Mouse (Mus musculus) liver, embryonic 14.5 days (tissue): ENCODE measurements around the gene Qpctl. TPM values are rescaled to one million over a fixed set of nuclear protein-coding genes. Genes with fewer than 3 reads are reported as not detected.

Experiments
- ATAC-seq: fragments of 200-750 bp; cut with Nextera tagmentation; 2 replicates; pipeline ENCODE4 v1.8.0; 2017; ENCODE audit warnings: moderate number of reproducible peaks, mild to moderate bottlenecking, moderate library complexity; ENCODE audit not compliant: insufficient read depth
- DNase-seq, 3 experiments: peaks; one replicate each; pipeline ENCODE4 v3.0.0-alpha.2; 2012 to 2013; ENCODE audit warnings: low read depth in 3 of 3, low spot score in 3 of 3
- H3K27ac ChIP-seq: fragments of 300-500 bp; sonication (generic); 2 replicates; pipeline ENCODE4 v1.5.1; 2014; ENCODE audit warnings: moderate library complexity, mild to moderate bottlenecking, control low read depth, inconsistent platforms
- H3K27me3 ChIP-seq: fragments of 300-500 bp; sonication (generic); 2 replicates; pipeline ENCODE4 v1.6.1; 2014; ENCODE audit warnings: mild to moderate bottlenecking, low read length, moderate library complexity; ENCODE audit not compliant: control insufficient read depth, insufficient read depth
- H3K36me3 ChIP-seq: fragments of 300-500 bp; sonication (generic); replicated peaks from 2 replicates; pipeline ENCODE4 v1.6.1; 2014; ENCODE audit warnings: low read depth; ENCODE audit not compliant: control insufficient read depth, insufficient read depth
- H3K4me1 ChIP-seq, 2 experiments: fragments of 200-500 bp in 1 of 2; fragments of 300-500 bp in 1 of 2; sonication (generic) in 1 of 2; replicated peaks; 2 replicates each; pipeline ENCODE4 v1.6.1; 2012 to 2014; ENCODE audit warnings: antibody characterized with exemption in 1 of 2, inconsistent platforms in 1 of 2, low read length in 1 of 2; ENCODE audit not compliant: control insufficient read depth in 2 of 2, insufficient read depth in 2 of 2
- H3K4me2 ChIP-seq: fragments of 300-500 bp; sonication (generic); 2 replicates; pipeline ENCODE4 v1.6.1; 2014; ENCODE audit warnings: low read depth, mild to moderate bottlenecking, control low read depth, moderate library complexity
- H3K4me3 ChIP-seq, 2 experiments: fragments of 200-500 bp in 1 of 2; fragments of 300-500 bp in 1 of 2; sonication (generic) in 1 of 2; 2 replicates each; pipeline ENCODE4 v1.5.1; 2012 to 2014; ENCODE audit warnings: low read depth in 2 of 2, low read length in 2 of 2, mild to moderate bottlenecking in 2 of 2, control low read depth in 1 of 2, inconsistent platforms in 1 of 2, moderate library complexity in 1 of 2; ENCODE audit not compliant: insufficient read depth in 1 of 2
- H3K9ac ChIP-seq: fragments of 300-500 bp; sonication (generic); replicated peaks from 2 replicates; pipeline ENCODE4 v1.6.1; 2014; ENCODE audit warnings: mild to moderate bottlenecking, control low read depth, moderate library complexity
- H3K9me3 ChIP-seq: fragments of 300-500 bp; sonication (generic); 2 replicates; pipeline ENCODE4 v1.6.1; 2016; ENCODE audit warnings: low read length, mixed read lengths; ENCODE audit not compliant: control insufficient read depth
- CTCF ChIP-seq: IDR thresholded peaks from 2 replicates; pipeline ENCODE4 v1.5.1; 2016; ENCODE audit warnings: antibody characterized with exemption, low read depth, control low read depth
- EP300 ChIP-seq: IDR thresholded peaks from 2 replicates; pipeline ENCODE4 v1.6.1; 2016; ENCODE audit warnings: antibody characterized with exemption, low read depth
- WGBS: fragments of 180-500 bp; shearing (Covaris S2); extraction: QIAGEN DNeasy Blood & Tissue Kit; methylation state at CpG from one replicate; pipeline ENCODE4 v1.1.7; 2014; ENCODE audit not compliant: insufficient replicate concordance; 5-methylcytosine and 5-hydroxymethylcytosine counted together
- polyA plus RNA-seq, 2 experiments: library from polyadenylated mRNA; depleted of rRNA in 1 of 2; stranded (reverse) in 1 of 2; unstranded in 1 of 2; fragments of >200 nt; fragmentation: Nextera tagmentation in 1 of 2; extraction: Ambion mirVana in 1 of 2; gene quantifications; 2 replicates each; pipeline versions ENCODE4 v1.2.1 to v1.2.3; 2012 to 2014

Qpctl gene
- polyA plus RNA-seq, 2 experiments: 2.2 to 2.3 TPM

DNA sequence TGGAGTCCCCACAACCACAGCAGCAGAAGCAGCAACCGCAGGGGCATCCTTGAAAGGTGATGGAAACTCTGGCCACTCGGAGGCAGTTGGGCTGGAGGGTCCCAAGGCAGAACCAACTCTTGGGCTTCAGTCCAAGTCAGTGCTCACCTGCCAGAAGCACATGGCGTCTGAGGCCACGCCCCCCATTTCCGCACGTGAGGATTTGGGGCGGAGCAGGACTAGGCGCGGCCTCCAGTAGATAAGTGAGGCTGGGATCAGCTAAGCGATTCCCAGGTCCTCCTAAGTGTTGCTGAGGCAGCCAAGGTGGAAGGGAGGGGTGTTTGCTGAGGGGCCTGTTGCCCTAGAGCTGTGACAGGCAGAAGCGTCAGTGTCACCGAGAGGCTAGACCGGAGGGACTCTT lies 15.9 kb upstream of the Qpctl start:
- H3K27me3 ChIP-seq: peaks cover 9% of the 10 kb centered on the region
- under 1% methylated on average over 13 of the region's 13 CpGs for WGBS
- no peak overlapping the region for H3K9ac ChIP-seq
- no peaks in the 10 kb centered on the region; the same call in 1 of the 2 replicates for H3K9me3 ChIP-seq
- no peak for DNase-seq
- no peak overlapping the region for H3K4me3 ChIP-seq
- peaks cover 13 to 22% of the 10 kb centered on the region in 2 experiments for H3K4me1 ChIP-seq
- H3K4me2 ChIP-seq: peak overlapping the region; percentile 33
- TF ChIP-seq EP300 (no peak), CTCF (no peak)
- H3K27ac ChIP-seq: no peak overlapping the region
- ATAC-seq: 0 out of 2 replicates have a peak, but pooled peaks have one; percentile 40
- H3K36me3 ChIP-seq: no peaks in the 10 kb centered on the region

DNA sequence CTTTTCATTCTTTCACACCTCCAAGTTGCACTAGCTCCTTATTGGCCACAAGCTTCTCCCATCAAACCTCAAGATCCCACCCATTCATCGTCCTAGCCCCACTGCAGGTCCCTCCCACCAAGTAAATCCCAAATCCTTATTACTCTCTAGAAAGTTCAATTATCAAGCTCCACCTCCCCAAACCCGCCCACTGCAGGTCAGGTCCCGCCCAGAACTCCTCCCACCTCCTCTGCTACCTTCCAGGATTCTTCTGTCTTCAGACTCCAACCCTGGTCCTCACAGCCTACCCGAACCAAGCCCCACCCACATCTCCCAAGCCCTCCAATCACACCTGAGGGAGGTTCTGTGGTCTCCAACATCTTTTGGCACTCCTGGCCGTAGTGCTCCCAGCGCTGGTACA lies 15.1 kb upstream of the Qpctl start:
- H3K27me3 ChIP-seq: peaks cover 14% of the 10 kb centered on the region
- peak overlapping the region; percentile 33; the same call in 1 of the 2 replicates for H3K4me2 ChIP-seq
- no peaks in the 10 kb centered on the region for H3K36me3 ChIP-seq
- peaks cover 13 to 22% of the 10 kb centered on the region in 2 experiments for H3K4me1 ChIP-seq
- WGBS: 2% methylated on average over 6 of the region's 6 CpGs
- H3K4me3 ChIP-seq: no peak overlapping the region
- H3K27ac ChIP-seq: no peak overlapping the region
- peak; percentile 41; the same call in 1 of the 2 replicates for ATAC-seq
- H3K9ac ChIP-seq: no peak overlapping the region
- no peak for DNase-seq
- no peak for TF ChIP-seq EP300
- no peak for TF ChIP-seq CTCF
- H3K9me3 ChIP-seq: no peaks in the 10 kb centered on the region; the same call in 1 of the 2 replicates

- Histone ChIP-seq H3K4me3 (no peak overlapping the region), H3K4me1 (peaks cover 13 to 22% of the 10 kb centered on the region in 2 experiments), H3K27ac (no peak overlapping the region), H3K27me3 (peaks cover 16% of the 10 kb centered on the region), H3K36me3 (no peaks in the 10 kb centered on the region), H3K9me3 (no peaks in the 10 kb centered on the region; the same call in 1 of the 2 replicates), H3K9ac (no peak overlapping the region), H3K4me2 (peak overlapping the region; percentile 33; the same call in 1 of the 2 replicates)
- TF ChIP-seq CTCF (no peak), EP300 (no peak)
- 28% methylated on average over 12 of the region's 12 CpGs for WGBS
- DNase-seq (no peak), ATAC-seq (no peak)
Observed at GRCm38 (mm10) chr7:19163752-19164151, 14.7 kb upstream of the Qpctl start.

- DNase-seq (no peak), ATAC-seq (no peak)
- Histone ChIP-seq H3K27ac (no peak overlapping the region), H3K4me1 (peaks cover 13 to 22% of the 10 kb centered on the region in 2 experiments), H3K4me2 (no peak overlapping the region), H3K27me3 (peaks cover 16% of the 10 kb centered on the region), H3K9me3 (no peaks in the 10 kb centered on the region; the same call in 1 of the 2 replicates), H3K36me3 (no peaks in the 10 kb centered on the region), H3K4me3 (no peak overlapping the region), H3K9ac (no peak overlapping the region)
- 65% methylated on average over 7 of the region's 7 CpGs for WGBS
- TF ChIP-seq EP300 (no peak), CTCF (no peak)
Observed at GRCm38 (mm10) chr7:19162928-19163327, 13.8 kb upstream of the Qpctl start.

DNA sequence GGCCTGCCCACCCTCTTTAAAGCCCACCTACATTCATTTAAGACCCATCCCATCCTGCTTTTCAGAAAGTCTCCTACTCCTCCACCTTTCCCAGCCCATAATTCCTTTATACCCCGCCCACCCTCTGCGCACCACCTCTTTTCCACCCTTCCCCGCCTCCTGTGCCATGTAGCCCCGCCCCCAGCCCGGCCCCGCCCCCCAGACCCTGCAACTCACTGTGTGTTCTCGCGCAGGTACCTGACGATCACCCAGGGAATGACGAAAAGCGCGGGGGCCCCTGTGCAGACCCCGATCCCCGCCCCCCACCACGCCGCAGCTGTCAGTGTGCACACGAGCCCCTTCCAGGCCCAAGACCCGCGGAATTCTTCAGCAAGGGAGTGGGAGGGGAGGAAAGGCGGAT lies 11.0 kb upstream of the Qpctl start:
- Histone ChIP-seq H3K4me1 (peaks cover 10 to 22% of the 10 kb centered on the region in 2 experiments), H3K9me3 (no peaks in the 10 kb centered on the region), H3K27ac (no peak overlapping the region), H3K27me3 (peaks cover 15% of the 10 kb centered on the region), H3K36me3 (no peaks in the 10 kb centered on the region), H3K9ac (no peak overlapping the region), H3K4me2 (peak overlapping the region; percentile 66), H3K4me3 (peak overlapping the region in 1 of 2 experiments; percentile 36; a peak in 2 of 4 replicates)
- TF ChIP-seq CTCF: no peak
- TF ChIP-seq EP300: no peak
- ATAC-seq (peak; percentile 57; the same call in 1 of the 2 replicates), DNase-seq (no peak)
- 2% methylated on average over 20 of the region's 20 CpGs for WGBS
